Mouse (Mus musculus) c-Kit-positive CD71-positive TER-119-negative erythroid progenitor cells, embryonic 14.5 days (primary cell): ENCODE measurements around the gene Mettl25.

ENCODE experiments used
- DNase-seq: peaks from one replicate; pipeline ENCODE4 v3.0.0-alpha.2; 2013; ENCODE audit warnings: low read depth

Mettl25 gene

GRCm38 (mm10) chr10:105746019-105746418 lies 95.2 kb downstream of the Mettl25 start:
- no peak for DNase-seq

GRCm38 (mm10) chr10:105741736-105742135 lies 99.4 kb downstream of the Mettl25 start:
- no peak for DNase-seq

- no peak for DNase-seq
These were observed 102.2 kb downstream of the Mettl25 start for GRCm38 (mm10) chr10:105738942-105739341.

- no peak for DNase-seq
These were observed 113.4 kb downstream of the Mettl25 start for GRCm38 (mm10) chr10:105727798-105728197.

- no peak for DNase-seq
These were observed 113.8 kb downstream of the Mettl25 start for GRCm38 (mm10) chr10:105727353-105727752.

- DNase-seq, result peak; percentile 11
These were observed 126.3 kb downstream of the Mettl25 start for GRCm38 (mm10) chr10:105714844-105715243.

- DNase-seq, result no peak
These were observed 126.8 kb downstream of the Mettl25 start for GRCm38 (mm10) chr10:105714366-105714765.

- no peak for DNase-seq
These were observed 128.0 kb downstream of the Mettl25 start for GRCm38 (mm10) chr10:105713222-105713621.
